Mouse (Mus musculus) midbrain, embryonic 15.5 days (tissue): ENCODE results near the gene Hmga1. TPM values are rescaled to one million over a fixed set of nuclear protein-coding genes. Genes with fewer than 3 reads are reported as not detected.

Experiments used
- ATAC-seq: fragments of 200-750 bp; cut with Nextera tagmentation; replicated peaks from 2 replicates; pipeline ENCODE4 v1.8.0; 2017; ENCODE audit warnings: moderate TSS enrichment
- H3K27ac ChIP-seq: fragments of 300-500 bp; sonication (generic); 2 replicates; pipeline ENCODE4 v1.5.1; 2015; ENCODE audit warnings: mild to moderate bottlenecking, inconsistent platforms
- H3K27me3 ChIP-seq: fragments of 300-500 bp; sonication (generic); replicated peaks from 2 replicates; pipeline ENCODE4 v1.6.1; 2015; ENCODE audit warnings: inconsistent platforms
- H3K36me3 ChIP-seq: fragments of 300-500 bp; sonication (generic); replicated peaks from 2 replicates; pipeline ENCODE4 v1.6.1; 2015; ENCODE audit warnings: inconsistent platforms
- H3K4me1 ChIP-seq: fragments of 300-500 bp; sonication (generic); 2 replicates; pipeline ENCODE4 v1.6.1; 2015; ENCODE audit warnings: inconsistent platforms
- H3K4me2 ChIP-seq: fragments of 300-500 bp; sonication (generic); 2 replicates; pipeline ENCODE4 v1.6.1; 2015; ENCODE audit warnings: inconsistent platforms, mild to moderate bottlenecking, moderate library complexity
- H3K4me3 ChIP-seq: fragments of 300-500 bp; sonication (generic); 2 replicates; pipeline ENCODE4 v1.5.1; 2015; ENCODE audit warnings: mild to moderate bottlenecking, inconsistent platforms
- H3K9ac ChIP-seq: fragments of 300-500 bp; sonication (generic); 2 replicates; pipeline ENCODE4 v1.6.1; 2015; ENCODE audit warnings: mild to moderate bottlenecking, inconsistent platforms
- H3K9me3 ChIP-seq: fragments of 300-500 bp; sonication (generic); 2 replicates; pipeline ENCODE4 v1.6.1; 2016; ENCODE audit warnings: inconsistent platforms
- WGBS: fragments of 180-500 bp; shearing (Covaris S2); methylation state at CpG from one replicate; pipeline ENCODE4 v1.1.7; 2015; ENCODE audit warnings: mixed read lengths; 5-methylcytosine and 5-hydroxymethylcytosine counted together
- polyA plus RNA-seq: library from polyadenylated mRNA; unstranded; fragments of >200 nt; fragmentation: Nextera tagmentation; extraction: Ambion mirVana; gene quantifications from 2 replicates; pipeline ENCODE4 v1.2.1, GENCODE M21; 2015

Hmga1 gene
- polyA plus RNA-seq, 1 experiment from 2014 or later, result 138 TPM

GRCm38 (mm10) chr17:27513279-27513915 is 42.9 kb upstream of the Hmga1 start:
- Histone ChIP-seq H3K4me1 (peaks cover 50% of the 10 kb centered on the region), H3K36me3 (no peaks in the 10 kb centered on the region), H3K9ac (peak overlapping the region; percentile 72), H3K9me3 (no peaks in the 10 kb centered on the region), H3K4me3 (peak overlapping the region; percentile 58), H3K4me2 (peak overlapping the region; percentile 80), H3K27me3 (peaks cover 21% of the 10 kb centered on the region), H3K27ac (peak overlapping the region; percentile 70)
- WGBS, result under 1% methylated on average over 57 of the region's 66 CpGs
- ATAC-seq, result 0 out of 2 replicates have a peak, but pooled peaks have one; percentile 22

DNA sequence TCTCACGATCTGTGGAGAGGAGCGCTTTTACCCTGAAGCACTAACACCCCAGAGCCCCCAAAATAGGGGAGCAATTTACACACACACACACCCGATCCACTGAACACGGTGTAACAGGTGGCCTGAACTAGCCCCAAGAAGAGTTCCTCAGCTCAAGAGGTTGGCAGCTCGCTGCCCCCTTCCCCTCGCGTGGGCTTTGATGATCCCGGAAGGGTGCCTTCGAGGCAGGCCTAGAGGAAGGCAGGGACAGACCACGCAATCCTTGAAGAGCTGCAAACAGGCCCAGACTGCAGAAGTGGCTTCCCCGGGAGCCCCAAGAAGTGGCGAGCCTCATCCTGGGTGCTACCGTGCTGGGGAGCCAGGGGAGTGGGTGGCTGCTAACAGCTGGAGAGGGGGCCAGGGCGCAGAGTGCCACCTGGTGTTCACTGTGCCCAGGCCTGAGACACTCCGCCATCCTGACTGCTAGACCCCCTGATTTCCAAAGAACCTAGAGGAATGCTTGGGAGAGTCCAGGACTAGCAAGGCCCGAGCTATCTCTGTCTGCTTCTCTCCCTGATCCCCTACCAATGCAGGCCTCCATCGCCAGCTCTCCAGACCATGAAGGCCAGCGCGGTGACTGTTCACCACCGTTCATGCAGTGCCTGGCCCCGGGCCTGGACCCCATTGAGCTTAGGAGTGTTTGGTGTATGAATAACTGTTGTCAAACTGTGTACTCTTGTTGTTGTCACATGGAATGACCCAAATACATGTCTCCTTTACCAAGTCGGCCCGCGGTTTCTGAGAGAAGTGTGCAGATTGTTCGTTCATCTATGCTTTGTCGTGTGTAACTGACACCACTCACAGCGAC is 42.2 kb upstream of the Hmga1 start:
- 0 out of 2 replicates have a peak, but pooled peaks have one; percentile 28 for ATAC-seq
- no peaks in the 10 kb centered on the region for H3K9me3 ChIP-seq
- H3K27ac ChIP-seq, result no peak overlapping the region
- H3K4me1 ChIP-seq, result peaks cover 53% of the 10 kb centered on the region
- H3K9ac ChIP-seq, result peak overlapping the region; percentile 72; the same call in 1 of the 2 replicates
- H3K4me3 ChIP-seq, result peak overlapping the region; percentile 58
- 29% methylated on average over 27 of the region's 27 CpGs for WGBS
- H3K27me3 ChIP-seq, result peaks cover 21% of the 10 kb centered on the region
- no peaks in the 10 kb centered on the region for H3K36me3 ChIP-seq
- peak overlapping the region; percentile 80 for H3K4me2 ChIP-seq

- Histone ChIP-seq H3K27me3 (peaks cover 30% of the 10 kb centered on the region), H3K9ac (no peak overlapping the region), H3K4me3 (no peak overlapping the region), H3K4me1 (peaks cover 40% of the 10 kb centered on the region), H3K27ac (peak overlapping the region; percentile 72), H3K4me2 (peak overlapping the region; percentile 4; the same call in 1 of the 2 replicates), H3K36me3 (no peaks in the 10 kb centered on the region), H3K9me3 (no peaks in the 10 kb centered on the region)
- WGBS, result 9% methylated on average over 9 of the region's 9 CpGs
- no peak; the same call in none of the 2 replicates for ATAC-seq
Observed at GRCm38 (mm10) chr17:27518296-27518695, 38.0 kb upstream of the Hmga1 start.

DNA sequence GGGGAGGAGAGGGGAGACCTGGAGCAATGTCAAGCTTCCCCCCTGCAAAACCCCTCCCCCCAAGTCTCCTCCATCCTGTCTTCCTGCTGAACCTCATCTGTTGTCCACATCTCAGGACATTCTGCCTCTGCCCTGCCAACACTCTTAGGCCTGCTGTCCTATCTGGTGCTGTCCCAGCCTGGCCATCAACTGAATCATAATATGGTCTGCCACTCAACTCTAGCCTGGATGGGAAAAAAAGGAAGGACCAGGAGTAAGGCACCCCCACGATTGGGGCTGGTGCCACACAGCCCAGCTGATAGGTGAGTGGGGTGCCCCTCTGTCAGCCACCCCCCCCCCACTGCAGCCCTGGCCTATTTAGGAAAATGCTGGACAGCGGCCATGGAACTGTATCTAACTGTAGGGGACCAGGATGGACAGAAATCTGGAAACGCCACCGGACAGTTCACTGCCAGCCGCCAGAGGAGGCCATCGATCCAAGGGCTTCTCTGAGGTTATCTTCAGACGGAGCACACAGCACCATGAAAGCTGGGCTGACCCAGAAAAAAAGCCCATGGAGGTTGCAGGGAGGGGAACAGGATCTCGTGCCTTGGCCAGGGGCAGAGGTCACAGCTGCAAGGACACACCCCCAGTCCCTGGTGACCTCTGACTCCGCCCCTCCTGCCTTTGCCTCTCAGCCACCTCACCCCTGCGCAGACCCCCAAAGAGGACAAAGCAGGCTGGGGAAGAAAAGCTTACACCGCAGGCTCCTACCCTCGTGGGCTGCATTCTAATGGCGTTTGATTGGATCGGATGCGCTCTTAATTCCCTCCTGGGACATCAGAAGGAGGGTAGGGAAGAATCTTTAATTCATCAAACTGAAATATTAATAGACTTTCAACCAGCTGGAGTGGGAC is 37.3 kb upstream of the Hmga1 start:
- ATAC-seq, result no peak; the same call in 1 of the 2 replicates
- H3K4me2 ChIP-seq, result peak overlapping the region; percentile 4; the same call in 1 of the 2 replicates
- H3K9me3 ChIP-seq, result no peaks in the 10 kb centered on the region
- peaks cover 35% of the 10 kb centered on the region for H3K4me1 ChIP-seq
- H3K9ac ChIP-seq, result no peak overlapping the region; the same call in 1 of the 2 replicates
- 17% methylated on average over 15 of the region's 15 CpGs for WGBS
- H3K4me3 ChIP-seq, result no peak overlapping the region
- no peaks in the 10 kb centered on the region for H3K36me3 ChIP-seq
- peaks cover 28% of the 10 kb centered on the region for H3K27me3 ChIP-seq
- H3K27ac ChIP-seq, result peak overlapping the region; percentile 72

- Histone ChIP-seq H3K4me1 (peaks cover 31% of the 10 kb centered on the region), H3K9ac (no peak overlapping the region; the same call in 1 of the 2 replicates), H3K27ac (no peak overlapping the region), H3K36me3 (no peaks in the 10 kb centered on the region), H3K27me3 (peaks cover 14% of the 10 kb centered on the region; the same call in 1 of the 2 replicates), H3K9me3 (no peaks in the 10 kb centered on the region), H3K4me2 (peak overlapping the region; percentile 50), H3K4me3 (peak overlapping the region; percentile 16; the same call in 1 of the 2 replicates)
- peak; percentile 43 for ATAC-seq
- WGBS, result under 1% methylated on average over 27 of the region's 27 CpGs
Observed at GRCm38 (mm10) chr17:27520557-27520956, 35.7 kb upstream of the Hmga1 start.

DNA sequence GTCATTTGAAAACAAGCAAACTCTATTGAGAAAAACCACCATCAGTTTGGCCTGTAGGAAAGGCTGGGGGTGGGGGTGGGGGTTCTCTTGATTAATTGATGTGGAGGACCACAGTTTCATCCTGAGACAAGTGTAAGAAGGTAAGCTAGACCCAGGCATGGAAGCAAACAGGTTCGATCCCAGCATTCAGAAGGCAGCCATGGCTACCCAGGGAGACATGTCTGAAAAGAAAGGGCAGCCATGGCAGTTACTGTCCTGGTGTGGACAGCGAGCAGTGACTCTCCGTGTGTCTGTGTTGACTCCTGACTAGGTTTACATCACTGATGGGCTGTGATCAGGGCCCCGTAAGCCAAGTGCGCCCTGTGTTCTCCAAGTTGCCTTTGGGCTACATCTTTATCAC is 35.0 kb upstream of the Hmga1 start, which contains the start of gene Grm4:
TSS of gene Grm4 (minus strand) at position 101 of the 400 bp plus-strand sequence.
- Histone ChIP-seq H3K4me3 (peak within 1 kb of the TSS; percentile 16; the same call in 1 of the 2 replicates), H3K36me3 (no peaks in the 10 kb centered on the region), H3K27ac (no peak within 1 kb of the TSS), H3K4me2 (peak within 1 kb of the TSS; percentile 50), H3K4me1 (peaks cover 31% of the 10 kb centered on the region), H3K9ac (no peak within 1 kb of the TSS; the same call in 1 of the 2 replicates), H3K27me3 (peaks cover 13% of the 10 kb centered on the region; the same call in 1 of the 2 replicates), H3K9me3 (no peaks in the 10 kb centered on the region)
- WGBS, result 79% methylated on average over 5 of the region's 5 CpGs
- no peak for ATAC-seq

GRCm38 (mm10) chr17:27523121-27523520 is 33.2 kb upstream of the Hmga1 start:
- Histone ChIP-seq H3K4me2 (no peak overlapping the region), H3K9ac (no peak overlapping the region), H3K4me3 (no peak overlapping the region), H3K4me1 (peaks cover 24% of the 10 kb centered on the region), H3K27me3 (peaks cover 13% of the 10 kb centered on the region; the same call in 1 of the 2 replicates), H3K36me3 (no peaks in the 10 kb centered on the region), H3K27ac (no peak overlapping the region), H3K9me3 (no peaks in the 10 kb centered on the region)
- 44% methylated on average over 7 of the region's 7 CpGs for WGBS
- no peak for ATAC-seq

DNA sequence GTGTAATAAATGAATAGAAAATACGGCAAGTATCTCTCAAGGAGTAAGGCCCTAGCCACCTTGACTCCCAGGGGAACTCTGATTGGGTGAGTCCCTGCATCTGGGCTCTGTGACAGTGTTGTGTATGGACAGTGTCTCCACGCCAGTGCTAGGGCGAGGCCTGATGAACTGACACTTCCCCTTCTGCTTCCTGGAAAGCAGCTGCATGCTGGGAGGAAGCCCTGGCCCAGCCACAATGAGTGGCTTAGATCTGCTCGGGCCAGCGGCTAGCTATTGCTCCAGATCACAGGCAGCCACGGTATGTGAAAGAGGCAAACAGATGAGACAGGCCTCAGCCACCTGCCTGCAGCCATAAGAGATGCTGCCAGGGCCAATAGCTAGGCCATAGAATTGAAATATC is 29.1 kb upstream of the Hmga1 start:
- H3K36me3 ChIP-seq, result no peaks in the 10 kb centered on the region
- no peaks in the 10 kb centered on the region for H3K27me3 ChIP-seq
- H3K4me3 ChIP-seq, result no peak overlapping the region
- H3K4me2 ChIP-seq, result no peak overlapping the region
- no peak overlapping the region for H3K9ac ChIP-seq
- H3K4me1 ChIP-seq, result no peaks in the 10 kb centered on the region
- ATAC-seq, result no peak
- no peak overlapping the region for H3K27ac ChIP-seq
- H3K9me3 ChIP-seq, result no peaks in the 10 kb centered on the region
- WGBS, result 75% methylated on average over 6 of the region's 6 CpGs

GRCm38 (mm10) chr17:27528030-27528429 is 28.3 kb upstream of the Hmga1 start:
- no peak overlapping the region for H3K4me3 ChIP-seq
- H3K9me3 ChIP-seq, result no peaks in the 10 kb centered on the region
- no peaks in the 10 kb centered on the region for H3K4me1 ChIP-seq
- H3K27me3 ChIP-seq, result no peaks in the 10 kb centered on the region
- 46% methylated on average over 8 of the region's 8 CpGs for WGBS
- H3K36me3 ChIP-seq, result no peaks in the 10 kb centered on the region
- ATAC-seq, result no peak
- no peak overlapping the region for H3K27ac ChIP-seq
- no peak overlapping the region for H3K9ac ChIP-seq
- H3K4me2 ChIP-seq, result no peak overlapping the region

GRCm38 (mm10) chr17:27528767-27529166 is 27.5 kb upstream of the Hmga1 start:
- H3K27ac ChIP-seq, result no peak overlapping the region
- H3K9ac ChIP-seq, result no peak overlapping the region
- ATAC-seq, result no peak
- H3K9me3 ChIP-seq, result no peaks in the 10 kb centered on the region
- no peaks in the 10 kb centered on the region for H3K4me1 ChIP-seq
- H3K4me2 ChIP-seq, result no peak overlapping the region
- H3K36me3 ChIP-seq, result no peaks in the 10 kb centered on the region
- H3K27me3 ChIP-seq, result no peaks in the 10 kb centered on the region
- H3K4me3 ChIP-seq, result no peak overlapping the region
- 72% methylated on average over 5 of the region's 5 CpGs for WGBS

GRCm38 (mm10) chr17:27532095-27532494 is 24.2 kb upstream of the Hmga1 start:
- no peak overlapping the region for H3K4me2 ChIP-seq
- WGBS, result 85% methylated on average over 8 of the region's 8 CpGs
- no peaks in the 10 kb centered on the region for H3K36me3 ChIP-seq

More at GRCm38 (mm10) chr17:27532095-27532494, 24.2 kb upstream of the Hmga1 start:
- peaks cover 3% of the 10 kb centered on the region; the same call in 1 of the 2 replicates for H3K4me1 ChIP-seq
- no peak for ATAC-seq
- H3K9ac ChIP-seq, result no peak overlapping the region
- H3K9me3 ChIP-seq, result no peaks in the 10 kb centered on the region
- no peak overlapping the region for H3K27ac ChIP-seq
- H3K27me3 ChIP-seq, result no peaks in the 10 kb centered on the region
- no peak overlapping the region for H3K4me3 ChIP-seq
